Mouse (Mus musculus): Measurements from ENCODE around the gene Myh2.

GRCm38 (mm10) chr11:67150237-67150636 is 20.6 kb upstream of the Myh2 start:
- no peak for TF ChIP-seq CTCF (IDR thresholded peaks at IDR 0.05; ENCODE audit: borderline replicate concordance, extremely low read depth, insufficient read depth, insufficient read length)
- no peak for TF ChIP-seq POLR2A (IDR thresholded peaks at IDR 0.05; ENCODE audit: borderline replicate concordance, extremely low read depth, insufficient read depth, insufficient read length, poor library complexity, severe bottlenecking)

Data from brain, embryonic 14.5 days (tissue).